Mouse (Mus musculus): ENCODE measurements at regions not wholly inside any gene's neighbourhood (a gene's known extent, or its start where the extent isn't known, plus 50 kb on each side); places are given as distances from the start of the nearest gene placed in this dataset.
A peak's percentile ranks its signal among the peaks of the same experiment; 100 is the strongest.

DNA sequence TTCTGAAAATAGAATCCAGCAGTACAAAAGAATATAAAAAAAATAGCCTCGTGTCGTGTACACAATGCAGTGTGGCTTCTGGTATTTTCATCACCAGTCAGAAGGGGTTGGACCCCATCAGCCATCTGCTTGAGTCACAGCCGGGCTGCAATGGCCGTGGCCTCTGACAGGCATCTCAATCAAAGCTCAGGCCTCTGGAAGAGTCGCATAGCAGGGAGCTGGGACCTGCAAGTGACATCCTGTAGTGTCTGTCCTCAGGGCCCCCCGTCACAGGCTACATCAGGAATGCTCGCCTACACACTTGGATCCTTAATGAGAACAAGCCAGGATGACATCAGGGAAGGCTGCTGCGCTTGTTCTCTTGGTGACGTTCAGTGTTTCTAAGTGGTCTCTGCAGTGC lies 226.1 kb upstream of the Adra1b start:
- Histone ChIP-seq H3K4me2 (no peak overlapping the region), H3K9me3 (replicated peaks) (no peaks in the 10 kb centered on the region), H3K4me1 (replicated peaks) (no peaks in the 10 kb centered on the region; the same call in 1 of the 2 replicates), H3K4me3 (no peak overlapping the region), H3K27ac (ENCODE audit: poor library complexity, severe bottlenecking) (no peak overlapping the region), H3K9ac (no peak overlapping the region), H3K27me3 (replicated peaks) (no peaks in the 10 kb centered on the region), H3K36me3 (no peaks in the 10 kb centered on the region)
- ATAC-seq (ENCODE audit: insufficient number of reproducible peaks, low FRiP score) = no peak
- WGBS = 39% methylated on average over 9 of the region's 9 CpGs

DNA sequence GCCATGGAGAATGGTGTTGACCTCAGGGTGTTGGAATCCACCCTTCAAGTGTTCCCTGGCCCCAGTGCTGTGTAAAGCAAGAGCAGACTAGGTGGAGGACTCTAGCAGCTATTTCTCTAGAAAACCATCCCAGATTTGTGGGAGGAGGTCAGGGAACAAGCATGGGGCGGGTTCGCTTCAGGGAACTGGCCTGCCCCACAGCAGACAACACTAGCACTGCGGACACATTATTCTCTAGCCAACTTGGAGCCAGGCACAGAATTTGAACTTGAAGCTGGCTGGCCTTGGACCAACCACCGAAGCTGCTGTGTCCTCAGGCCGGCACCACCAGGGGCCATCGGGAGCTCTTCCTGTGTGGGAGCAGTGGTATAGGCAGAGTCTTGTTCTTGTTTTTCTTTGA lies 227.5 kb upstream of the Adra1b start:
- Histone ChIP-seq H3K4me2 (no peak overlapping the region), H3K27ac (ENCODE audit: poor library complexity, severe bottlenecking) (no peak overlapping the region), H3K27me3 (replicated peaks) (no peaks in the 10 kb centered on the region), H3K36me3 (no peaks in the 10 kb centered on the region), H3K4me3 (no peak overlapping the region), H3K4me1 (replicated peaks) (no peaks in the 10 kb centered on the region; the same call in 1 of the 2 replicates), H3K9me3 (replicated peaks) (no peaks in the 10 kb centered on the region), H3K9ac (no peak overlapping the region)
- WGBS = 83% methylated on average over 6 of the region's 6 CpGs
- no peak for ATAC-seq (ENCODE audit: insufficient number of reproducible peaks, low FRiP score)

DNA sequence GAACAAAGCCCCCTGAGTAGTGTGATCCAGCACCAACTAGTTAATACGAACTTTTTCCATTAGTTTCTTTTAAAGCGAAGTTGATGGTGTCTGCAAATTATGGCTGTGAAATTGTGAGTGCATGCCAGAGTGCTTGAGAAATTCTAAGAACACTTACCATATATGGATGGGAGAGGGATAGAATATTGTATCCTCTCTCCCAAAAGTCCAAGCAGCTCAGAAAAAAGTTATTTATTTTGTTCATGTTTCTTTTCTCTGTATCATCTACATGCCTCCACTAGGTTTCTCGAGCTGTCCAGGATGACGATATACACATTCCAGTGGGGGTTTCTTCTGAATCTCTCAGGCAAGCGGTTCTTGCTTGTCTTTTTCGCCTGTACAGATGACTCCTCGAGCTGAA lies 232.2 kb upstream of the Adra1b start:
- no peaks in the 10 kb centered on the region for H3K9me3 ChIP-seq (replicated peaks)
- ATAC-seq (ENCODE audit: insufficient number of reproducible peaks, low FRiP score) = no peak
- H3K9ac ChIP-seq = no peak overlapping the region
- H3K27ac ChIP-seq (ENCODE audit: poor library complexity, severe bottlenecking) = no peak overlapping the region
- H3K4me2 ChIP-seq = no peak overlapping the region
- no peaks in the 10 kb centered on the region for H3K27me3 ChIP-seq (replicated peaks)
- H3K4me1 ChIP-seq (replicated peaks) = no peaks in the 10 kb centered on the region
- H3K36me3 ChIP-seq = no peaks in the 10 kb centered on the region
- 73% methylated on average over 7 of the region's 7 CpGs for WGBS
- no peak overlapping the region for H3K4me3 ChIP-seq

DNA sequence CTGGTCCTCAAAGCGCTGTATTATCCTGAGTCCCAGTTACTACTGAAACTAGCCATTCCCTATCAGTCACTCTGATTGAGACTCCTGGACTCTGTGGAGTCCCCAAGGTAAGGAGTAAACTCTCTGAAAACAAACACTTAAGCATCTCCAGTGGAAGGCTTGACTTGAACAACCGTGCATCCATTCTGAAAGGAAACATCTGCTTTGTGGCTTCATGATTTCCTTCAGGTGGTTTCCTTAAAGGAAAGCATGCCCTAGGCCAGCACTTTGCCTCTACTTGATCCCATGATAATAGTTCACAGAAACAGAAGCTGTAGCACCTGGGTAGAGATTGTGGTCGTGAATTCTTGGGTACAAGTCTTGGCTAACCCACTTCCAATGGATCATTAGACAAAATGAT lies 235.0 kb upstream of the Adra1b start:
- WGBS = 72% methylated on average over 3 of the region's 3 CpGs
- Histone ChIP-seq H3K27ac (ENCODE audit: poor library complexity, severe bottlenecking) (no peak overlapping the region), H3K4me1 (replicated peaks) (no peaks in the 10 kb centered on the region), H3K9me3 (replicated peaks) (no peaks in the 10 kb centered on the region), H3K9ac (no peak overlapping the region), H3K4me3 (no peak overlapping the region), H3K27me3 (replicated peaks) (no peaks in the 10 kb centered on the region), H3K36me3 (no peaks in the 10 kb centered on the region), H3K4me2 (no peak overlapping the region)
- no peak for ATAC-seq (ENCODE audit: insufficient number of reproducible peaks, low FRiP score)

DNA sequence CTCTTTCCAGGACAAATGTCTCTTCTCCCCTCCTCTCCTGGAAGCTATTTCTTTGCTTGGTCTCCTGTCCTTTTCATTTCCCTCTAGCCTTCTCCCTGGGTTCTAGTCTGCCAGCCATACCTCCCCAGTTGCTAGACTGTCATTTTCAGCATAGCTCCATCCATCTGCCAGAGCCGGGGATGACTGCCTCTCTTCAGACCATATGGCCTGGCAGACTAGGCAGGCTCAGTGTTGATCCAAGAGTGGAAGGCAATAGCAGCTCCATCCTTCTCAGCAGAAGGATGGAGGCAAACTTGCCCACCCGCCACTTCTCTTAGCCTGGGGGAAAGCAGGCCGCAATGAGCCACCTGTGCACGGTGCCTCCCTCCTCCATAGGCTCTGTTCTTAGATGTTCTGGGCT lies 242.0 kb upstream of the Adra1b start:
- Histone ChIP-seq H3K27ac (ENCODE audit: poor library complexity, severe bottlenecking) (no peak overlapping the region), H3K4me3 (no peak overlapping the region), H3K36me3 (no peaks in the 10 kb centered on the region), H3K4me1 (replicated peaks) (no peaks in the 10 kb centered on the region), H3K27me3 (replicated peaks) (no peaks in the 10 kb centered on the region), H3K4me2 (no peak overlapping the region), H3K9me3 (replicated peaks) (no peaks in the 10 kb centered on the region), H3K9ac (no peak overlapping the region)
- WGBS = 87% methylated on average over 4 of the region's 4 CpGs
- no peak for ATAC-seq (ENCODE audit: insufficient number of reproducible peaks, low FRiP score)

DNA sequence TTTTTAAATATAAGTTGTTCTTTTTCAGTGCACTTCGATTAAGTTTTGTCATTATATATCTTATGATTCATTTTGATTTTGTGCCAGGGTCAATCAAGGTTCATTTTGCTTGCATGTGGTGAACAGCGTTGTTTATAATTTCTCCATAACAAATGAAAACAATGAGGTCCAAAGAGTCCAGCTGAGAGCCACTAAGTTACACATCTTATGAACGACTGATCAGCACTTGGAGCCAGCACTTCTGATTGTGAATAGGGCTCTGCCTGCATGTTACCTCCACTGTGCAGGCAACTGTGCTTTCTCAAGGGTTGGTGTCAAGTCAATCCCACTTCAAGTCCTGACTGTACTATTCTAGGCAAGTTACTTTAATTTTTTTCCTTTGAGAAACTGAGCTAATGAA lies 243.5 kb upstream of the Adra1b start:
- no peaks in the 10 kb centered on the region for H3K36me3 ChIP-seq
- no peak overlapping the region for H3K4me3 ChIP-seq
- no peak for ATAC-seq (ENCODE audit: insufficient number of reproducible peaks, low FRiP score)
- H3K9ac ChIP-seq = no peak overlapping the region
- H3K27ac ChIP-seq (ENCODE audit: poor library complexity, severe bottlenecking) = no peak overlapping the region
- no peaks in the 10 kb centered on the region for H3K27me3 ChIP-seq (replicated peaks)
- no peaks in the 10 kb centered on the region for H3K4me1 ChIP-seq (replicated peaks)
- 74% methylated on average over 3 of the region's 3 CpGs for WGBS
- no peaks in the 10 kb centered on the region for H3K9me3 ChIP-seq (replicated peaks)
- no peak overlapping the region for H3K4me2 ChIP-seq

DNA sequence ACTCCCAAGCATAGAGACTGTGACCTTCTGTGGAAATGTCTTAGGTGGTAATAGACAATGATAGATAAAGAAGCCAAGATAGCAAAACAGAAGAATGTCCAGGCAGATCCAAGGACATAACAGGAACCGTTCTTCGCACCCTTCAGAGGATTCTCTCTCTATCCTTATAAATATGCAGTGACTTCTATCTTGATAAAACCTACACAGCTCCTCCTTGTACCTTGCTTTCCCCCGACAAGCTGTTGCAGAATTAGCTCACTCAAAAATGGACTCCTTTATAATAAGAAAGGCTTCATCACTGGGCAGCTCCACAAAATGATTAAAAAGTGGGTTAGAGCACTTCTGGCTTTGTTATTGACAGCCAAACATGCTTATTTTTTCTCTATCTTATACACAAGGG lies 245.4 kb upstream of the Adra1b start:
- no peak for ATAC-seq (ENCODE audit: insufficient number of reproducible peaks, low FRiP score)
- WGBS = 78% methylated on average over 3 of the region's 3 CpGs
- Histone ChIP-seq H3K27me3 (replicated peaks) (no peaks in the 10 kb centered on the region), H3K36me3 (no peaks in the 10 kb centered on the region), H3K27ac (ENCODE audit: poor library complexity, severe bottlenecking) (no peak overlapping the region), H3K4me3 (no peak overlapping the region), H3K4me2 (no peak overlapping the region), H3K4me1 (replicated peaks) (no peaks in the 10 kb centered on the region), H3K9me3 (replicated peaks) (no peaks in the 10 kb centered on the region), H3K9ac (no peak overlapping the region)

DNA sequence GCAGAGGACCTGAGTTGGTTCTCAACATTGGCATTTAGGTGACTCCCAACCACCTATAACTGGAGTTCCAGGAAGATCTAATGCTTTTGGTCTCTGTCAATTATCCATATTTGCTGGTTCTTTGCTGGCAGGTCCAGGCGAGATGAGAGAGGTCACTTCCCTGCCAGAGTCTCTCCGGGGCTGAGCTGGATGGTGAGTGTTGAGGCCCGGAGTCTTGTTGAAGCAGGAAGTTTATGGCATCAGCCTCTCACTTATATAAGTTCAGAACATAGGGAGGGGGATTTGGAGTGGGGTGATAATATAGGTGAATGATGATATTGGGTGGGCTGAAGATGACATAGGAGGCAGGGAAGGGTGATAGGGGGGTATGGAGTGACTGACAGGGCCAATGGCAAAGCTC lies 246.3 kb upstream of the Il12b start:
- Histone ChIP-seq H3K36me3 (no peaks in the 10 kb centered on the region), H3K27ac (ENCODE audit: poor library complexity, severe bottlenecking) (no peak overlapping the region), H3K9ac (no peak overlapping the region), H3K9me3 (replicated peaks) (no peaks in the 10 kb centered on the region), H3K27me3 (replicated peaks) (no peaks in the 10 kb centered on the region), H3K4me2 (no peak overlapping the region), H3K4me1 (replicated peaks) (peaks cover 19% of the 10 kb centered on the region), H3K4me3 (no peak overlapping the region)
- 87% methylated on average over 3 of the region's 3 CpGs for WGBS
- no peak for ATAC-seq (ENCODE audit: insufficient number of reproducible peaks, low FRiP score)

DNA sequence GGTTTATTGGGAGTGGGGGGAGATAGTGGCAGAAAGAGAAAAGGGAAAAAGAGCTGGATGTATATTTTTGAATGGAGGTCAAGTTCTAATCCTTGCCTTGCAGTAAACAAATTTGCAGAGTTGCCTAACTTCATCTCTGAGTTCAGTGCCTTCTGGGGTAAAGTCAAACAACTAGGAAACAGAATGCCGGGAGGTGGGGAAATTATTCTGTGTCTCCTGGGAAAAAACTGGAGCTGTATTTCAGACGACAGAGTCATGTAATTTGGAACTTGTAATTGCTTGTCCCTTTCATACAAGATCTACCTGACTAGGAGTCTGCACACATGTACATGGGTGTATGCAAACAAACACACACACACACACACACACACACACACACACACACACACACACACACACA lies 244.3 kb upstream of the Il12b start:
- ATAC-seq (ENCODE audit: insufficient number of reproducible peaks, low FRiP score) = no peak
- 63% methylated on average over 2 of the region's 2 CpGs for WGBS
- H3K4me1 ChIP-seq (replicated peaks) = peaks cover 19% of the 10 kb centered on the region

DNA sequence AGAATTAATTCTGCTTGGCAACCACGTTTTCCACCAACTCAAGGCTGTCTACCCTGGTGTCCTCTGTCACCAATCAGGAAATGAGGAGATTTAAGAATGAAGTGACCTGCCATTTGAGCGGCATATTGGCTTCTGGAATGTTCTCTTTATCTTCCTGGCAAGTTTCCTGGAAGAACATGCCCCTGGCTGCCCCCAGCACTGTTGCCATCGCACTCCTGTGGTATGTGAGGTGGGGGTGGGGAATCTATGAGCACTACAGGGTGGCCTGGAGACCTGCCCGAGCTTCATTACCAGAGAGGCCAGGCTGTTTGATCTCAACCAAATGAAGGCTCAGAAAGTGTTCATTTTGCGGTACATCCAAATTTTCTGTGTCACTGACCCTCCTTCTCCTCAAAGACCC lies 243.8 kb upstream of the Il12b start:
- Histone ChIP-seq H3K4me3 (no peak overlapping the region), H3K4me2 (no peak overlapping the region), H3K9me3 (replicated peaks) (no peaks in the 10 kb centered on the region), H3K36me3 (no peaks in the 10 kb centered on the region), H3K4me1 (replicated peaks) (peaks cover 19% of the 10 kb centered on the region), H3K9ac (no peak overlapping the region), H3K27ac (ENCODE audit: poor library complexity, severe bottlenecking) (0 out of 2 replicates have a peak overlapping the region, but pooled peaks have one; percentile 38), H3K27me3 (replicated peaks) (no peaks in the 10 kb centered on the region)
- WGBS = 20% methylated on average over 5 of the region's 5 CpGs
- ATAC-seq (ENCODE audit: insufficient number of reproducible peaks, low FRiP score) = peak; percentile 51; the same call in 1 of the 2 replicates

More for the DNA sequence above, 244.3 kb upstream of the Il12b start:
- Histone ChIP-seq H3K27ac (ENCODE audit: poor library complexity, severe bottlenecking) (0 out of 2 replicates have a peak overlapping the region, but pooled peaks have one; percentile 38), H3K4me3 (no peak overlapping the region), H3K36me3 (no peaks in the 10 kb centered on the region), H3K9me3 (replicated peaks) (no peaks in the 10 kb centered on the region), H3K4me2 (no peak overlapping the region), H3K9ac (no peak overlapping the region), H3K27me3 (replicated peaks) (no peaks in the 10 kb centered on the region)

DNA sequence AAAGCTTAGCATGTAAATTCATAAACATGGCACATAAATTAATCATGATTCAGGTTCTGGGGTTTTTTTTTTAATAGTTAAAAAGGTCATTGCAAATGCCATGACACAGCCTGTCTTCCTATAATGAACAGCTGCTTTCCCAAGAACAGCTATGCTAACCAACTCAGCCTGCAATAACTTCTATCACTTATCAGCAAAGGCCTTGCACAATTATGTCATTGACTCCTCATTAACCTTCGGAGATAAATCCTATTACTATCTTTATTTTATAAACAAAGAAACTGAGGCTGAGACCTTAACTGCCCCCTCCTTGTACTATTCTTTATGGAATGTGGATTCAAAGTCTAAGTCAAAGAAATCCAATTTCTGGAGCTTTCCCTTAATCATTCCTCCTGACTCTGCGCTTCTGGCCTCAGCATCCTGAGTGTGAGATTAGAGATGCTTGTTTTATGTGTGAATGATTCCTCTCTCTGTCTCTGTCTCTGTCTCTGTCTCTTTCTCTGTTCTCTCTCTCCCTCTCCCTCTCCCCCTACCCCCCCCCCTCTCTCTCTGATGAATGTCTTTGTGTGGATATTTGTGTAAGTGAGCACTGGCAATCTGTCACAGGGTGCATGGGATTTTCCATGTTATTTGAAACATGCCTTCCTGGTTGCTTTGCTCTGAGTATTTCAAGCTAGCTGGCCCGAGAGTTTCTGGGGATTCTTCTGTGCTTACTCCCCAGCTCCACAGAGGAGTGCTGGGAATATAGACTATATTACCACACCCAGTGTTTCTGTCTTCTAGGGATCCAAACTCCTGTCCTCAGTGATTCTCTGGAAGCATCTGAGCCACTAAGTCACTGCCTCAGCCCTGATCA lies 243.1 kb upstream of the Il12b start:
- no peak for ATAC-seq (ENCODE audit: insufficient number of reproducible peaks, low FRiP score)
- no peak overlapping the region for H3K27ac ChIP-seq (ENCODE audit: poor library complexity, severe bottlenecking)
- H3K36me3 ChIP-seq = no peaks in the 10 kb centered on the region
- H3K4me3 ChIP-seq = no peak overlapping the region
- H3K4me1 ChIP-seq (replicated peaks) = peaks cover 19% of the 10 kb centered on the region
- no peak overlapping the region for H3K9ac ChIP-seq
- 61% methylated on average over 3 of the region's 3 CpGs for WGBS
- no peaks in the 10 kb centered on the region for H3K27me3 ChIP-seq (replicated peaks)
- no peak overlapping the region for H3K4me2 ChIP-seq
- H3K9me3 ChIP-seq (replicated peaks) = no peaks in the 10 kb centered on the region

DNA sequence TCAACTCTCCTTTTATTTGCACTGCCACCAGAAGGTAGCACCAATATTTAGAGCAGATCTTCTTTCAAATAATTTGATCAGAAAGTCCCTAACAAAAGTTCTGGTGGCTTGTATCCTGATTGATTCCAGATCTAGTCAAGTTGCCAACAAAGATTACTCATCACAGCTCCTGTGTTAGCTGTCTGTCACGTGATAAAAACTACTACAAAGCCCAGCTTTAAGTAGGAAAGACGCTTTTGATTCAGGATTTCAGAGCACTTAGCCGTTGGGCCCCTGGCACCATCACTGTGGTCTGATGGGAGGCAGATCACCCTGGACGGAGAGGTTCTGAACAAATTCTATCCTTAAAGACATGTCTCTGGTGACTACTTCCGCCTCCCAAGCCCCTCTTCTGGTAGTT lies 241.6 kb upstream of the Il12b start:
- Histone ChIP-seq H3K36me3 (no peaks in the 10 kb centered on the region), H3K4me1 (replicated peaks) (peaks cover 19% of the 10 kb centered on the region), H3K4me2 (no peak overlapping the region), H3K9ac (no peak overlapping the region), H3K9me3 (replicated peaks) (no peaks in the 10 kb centered on the region), H3K27me3 (replicated peaks) (no peaks in the 10 kb centered on the region), H3K27ac (ENCODE audit: poor library complexity, severe bottlenecking) (no peak overlapping the region), H3K4me3 (no peak overlapping the region)
- no peak for ATAC-seq (ENCODE audit: insufficient number of reproducible peaks, low FRiP score)
- WGBS = 57% methylated on average over 5 of the region's 5 CpGs

Data from heart, embryonic 12.5 days (tissue).